Mouse (Mus musculus): ENCODE results near the gene Rcan2. TPM values are rescaled to one million over a fixed set of nuclear protein-coding genes. Genes with fewer than 3 reads are reported as not detected.
"Not testable (repeated sequence)": the region's sequence is repeated elsewhere in the genome, so short reads cannot be mapped to it uniquely, and the experiment has no call there.

Rcan2 gene
- polyA plus RNA-seq, 1 experiment from 2014 or later = 44.1 TPM

DNA sequence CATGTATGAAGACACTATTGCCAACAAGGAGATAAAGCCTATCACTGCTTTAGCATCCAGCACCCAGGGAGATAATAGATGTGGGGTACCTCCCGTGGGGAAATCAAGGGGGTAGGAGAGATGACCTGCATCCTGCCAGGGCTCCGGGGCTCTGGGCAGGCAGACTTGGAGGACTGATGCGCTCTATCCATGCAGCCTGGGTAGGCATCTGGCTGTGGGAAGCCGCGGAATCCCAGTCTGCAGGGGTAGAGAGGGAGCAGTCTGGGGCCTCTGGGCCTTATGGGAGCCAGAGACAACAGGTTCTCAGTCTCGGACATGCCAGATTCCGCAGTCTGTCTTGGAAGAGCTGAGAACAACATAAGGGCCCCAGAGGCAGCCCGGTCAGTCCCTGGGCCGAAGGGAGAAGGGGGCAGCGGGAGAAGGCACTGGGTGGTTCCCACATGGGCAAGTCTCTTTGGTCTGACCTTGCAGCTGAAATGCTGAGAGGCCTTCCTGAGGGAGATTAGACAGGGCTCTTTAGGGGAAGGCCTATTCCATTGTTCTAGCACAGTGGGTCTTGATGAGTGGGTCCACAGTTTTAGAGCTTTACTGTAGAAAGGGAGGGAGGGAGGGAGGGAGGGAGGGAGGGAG, 23.7 kb downstream of the Rcan2 start:
- no peak for ATAC-seq (ENCODE audit: insufficient number of reproducible peaks, low FRiP score)

GRCm38 (mm10) chr17:43825411-43825785, 24.2 kb downstream of the Rcan2 start:
- H3K27ac ChIP-seq (ENCODE audit: poor library complexity, severe bottlenecking); H3K27me3 ChIP-seq (replicated peaks); ATAC-seq (ENCODE audit: insufficient number of reproducible peaks, low FRiP score); H3K4me2 ChIP-seq; H3K36me3 ChIP-seq; H3K9me3 ChIP-seq (replicated peaks); H3K9ac ChIP-seq; H3K4me3 ChIP-seq: not testable (repeated sequence)
- WGBS = 56% methylated on average over 1 of the region's 1 CpGs
- H3K4me1 ChIP-seq (replicated peaks) = peaks cover 16% of the 10 kb centered on the region

More for the DNA sequence above, 23.7 kb downstream of the Rcan2 start:
- Histone ChIP-seq H3K4me3 (no peak overlapping the region), H3K9ac (peak overlapping the region; percentile 28; the same call in 1 of the 2 replicates), H3K4me1 (replicated peaks) (peaks cover 16% of the 10 kb centered on the region), H3K9me3 (replicated peaks) (no peaks in the 10 kb centered on the region; the same call in 1 of the 2 replicates), H3K36me3 (no peaks in the 10 kb centered on the region), H3K4me2 (no peak overlapping the region), H3K27me3 (replicated peaks) (no peaks in the 10 kb centered on the region), H3K27ac (ENCODE audit: poor library complexity, severe bottlenecking) (peak overlapping the region; percentile 49)
- 72% methylated on average over 10 of the region's 10 CpGs for WGBS

DNA sequence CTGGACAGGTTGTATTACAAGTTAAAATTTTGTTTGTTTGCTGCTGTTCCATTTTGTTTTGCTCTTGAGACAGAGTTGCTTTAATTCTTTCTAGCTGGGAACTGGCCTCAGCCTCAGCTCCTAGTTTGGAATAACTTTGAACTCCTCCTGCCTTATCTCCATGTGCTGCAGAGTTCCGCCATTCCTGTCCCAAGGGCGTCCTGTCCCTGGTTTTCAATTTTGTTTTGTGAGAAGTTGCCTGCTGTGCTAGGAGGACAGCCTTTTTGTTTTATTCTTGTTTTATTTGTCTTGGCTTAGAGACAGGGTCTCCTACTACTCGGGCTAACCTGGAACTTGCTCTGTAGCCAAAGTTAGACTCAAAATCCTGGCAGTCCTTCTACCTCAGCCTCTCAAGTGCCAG, 26.1 kb downstream of the Rcan2 start:
- WGBS = 50% methylated on average over 3 of the region's 3 CpGs
- Histone ChIP-seq H3K27ac (ENCODE audit: poor library complexity, severe bottlenecking) (no peak overlapping the region), H3K27me3 (replicated peaks) (no peaks in the 10 kb centered on the region), H3K36me3 (no peaks in the 10 kb centered on the region), H3K9ac (no peak overlapping the region), H3K9me3 (replicated peaks) (no peaks in the 10 kb centered on the region), H3K4me1 (replicated peaks) (peaks cover 16% of the 10 kb centered on the region), H3K4me2 (no peak overlapping the region), H3K4me3 (no peak overlapping the region)
- no peak for ATAC-seq (ENCODE audit: insufficient number of reproducible peaks, low FRiP score)

- H3K4me2 ChIP-seq = no peak overlapping the region
- no peak for ATAC-seq (ENCODE audit: insufficient number of reproducible peaks, low FRiP score)
- H3K9me3 ChIP-seq (replicated peaks) = no peaks in the 10 kb centered on the region
- H3K36me3 ChIP-seq = no peaks in the 10 kb centered on the region
- H3K27ac ChIP-seq (ENCODE audit: poor library complexity, severe bottlenecking) = no peak overlapping the region
- H3K9ac ChIP-seq = no peak overlapping the region
- no peaks in the 10 kb centered on the region for H3K4me1 ChIP-seq (replicated peaks)
- no peaks in the 10 kb centered on the region for H3K27me3 ChIP-seq (replicated peaks)
- H3K4me3 ChIP-seq = no peak overlapping the region
- WGBS = 67% methylated on average over 15 of the region's 15 CpGs
These were observed 31.4 kb downstream of the Rcan2 start for GRCm38 (mm10) chr17:43832401-43833124.

DNA sequence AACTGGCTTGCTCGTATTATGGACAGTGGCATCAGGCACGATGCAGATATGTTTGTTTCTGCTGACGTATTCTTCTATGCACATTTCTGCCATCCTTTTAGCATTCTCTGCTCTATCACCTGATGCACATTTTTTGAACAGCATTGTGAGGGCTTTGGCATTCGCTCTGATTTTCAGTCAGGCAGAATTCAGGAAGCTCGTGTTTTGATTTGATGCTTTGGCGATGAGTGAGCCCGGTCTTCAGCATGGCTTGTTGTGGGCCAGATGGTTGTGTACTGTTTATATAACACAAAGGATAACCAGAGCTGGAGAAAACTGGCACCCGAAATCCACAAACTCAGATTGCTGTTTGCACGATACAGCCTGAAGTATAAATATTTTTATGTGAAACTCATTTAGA, 39.1 kb downstream of the Rcan2 start:
- no peak for ATAC-seq (ENCODE audit: insufficient number of reproducible peaks, low FRiP score)
- H3K4me3 ChIP-seq = no peak overlapping the region
- 79% methylated on average over 9 of the region's 9 CpGs for WGBS
- H3K27ac ChIP-seq (ENCODE audit: poor library complexity, severe bottlenecking) = no peak overlapping the region
- no peak overlapping the region for H3K9ac ChIP-seq
- no peak overlapping the region for H3K4me2 ChIP-seq
- H3K9me3 ChIP-seq (replicated peaks) = no peaks in the 10 kb centered on the region
- no peaks in the 10 kb centered on the region for H3K36me3 ChIP-seq
- no peaks in the 10 kb centered on the region for H3K27me3 ChIP-seq (replicated peaks)
- peaks cover 4% of the 10 kb centered on the region; the same call in 1 of the 2 replicates for H3K4me1 ChIP-seq (replicated peaks)

DNA sequence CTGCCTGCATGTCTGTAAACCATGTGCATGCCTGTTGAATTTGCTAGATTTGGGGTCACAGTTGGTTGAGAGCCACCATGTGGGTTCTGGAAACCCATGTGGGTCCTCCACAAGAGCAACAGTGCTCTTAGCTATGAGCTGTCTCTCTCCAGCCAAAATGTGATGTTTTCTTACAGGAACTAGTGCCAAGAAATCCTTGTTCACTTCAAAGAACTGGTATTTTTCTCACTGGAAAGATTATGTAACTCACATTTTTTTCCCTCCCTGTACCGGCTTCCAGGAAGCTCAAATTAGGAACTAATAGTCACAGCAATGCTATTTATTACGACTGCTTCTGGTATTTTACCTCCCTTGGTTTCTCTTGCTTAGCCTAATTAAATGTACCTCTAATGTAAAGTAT, 45.6 kb downstream of the Rcan2 start:
- no peak for ATAC-seq (ENCODE audit: insufficient number of reproducible peaks, low FRiP score)
- 54% methylated on average over 2 of the region's 2 CpGs for WGBS
- H3K4me1 ChIP-seq (replicated peaks) = peaks cover 7% of the 10 kb centered on the region

DNA sequence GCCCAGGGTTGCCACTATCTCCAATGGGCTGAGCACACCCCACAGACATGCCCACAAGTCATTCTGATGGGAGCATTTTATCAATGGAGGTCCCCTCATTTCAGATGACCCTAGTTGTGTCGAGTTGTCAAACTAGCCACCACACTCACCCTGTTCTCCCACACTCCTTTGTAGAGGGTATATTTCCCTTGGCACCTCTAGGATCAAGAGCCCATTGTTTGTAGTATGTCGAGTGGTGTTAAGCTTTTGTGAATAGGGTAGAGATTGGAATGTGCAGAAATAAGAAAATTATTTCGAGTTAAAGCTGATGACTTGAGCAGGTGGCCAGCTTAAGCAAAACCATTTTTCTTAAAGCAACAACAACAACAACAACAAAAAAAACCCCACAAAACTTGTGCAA, 47.8 kb downstream of the Rcan2 start:
- H3K9ac ChIP-seq = no peak overlapping the region
- no peaks in the 10 kb centered on the region for H3K36me3 ChIP-seq
- 52% methylated on average over 3 of the region's 3 CpGs for WGBS
- H3K27me3 ChIP-seq (replicated peaks) = no peaks in the 10 kb centered on the region
- H3K4me2 ChIP-seq = no peak overlapping the region
- peaks cover 5% of the 10 kb centered on the region for H3K4me1 ChIP-seq (replicated peaks)
- ATAC-seq (ENCODE audit: insufficient number of reproducible peaks, low FRiP score) = no peak; the same call in 1 of the 2 replicates
- no peak overlapping the region for H3K4me3 ChIP-seq
- H3K9me3 ChIP-seq (replicated peaks) = no peaks in the 10 kb centered on the region
- peak overlapping the region; percentile 15; the same call in 1 of the 2 replicates for H3K27ac ChIP-seq (ENCODE audit: poor library complexity, severe bottlenecking)

More for the DNA sequence above, 45.6 kb downstream of the Rcan2 start:
- Histone ChIP-seq H3K9me3 (replicated peaks) (no peaks in the 10 kb centered on the region), H3K4me3 (no peak overlapping the region), H3K27me3 (replicated peaks) (no peaks in the 10 kb centered on the region), H3K36me3 (no peaks in the 10 kb centered on the region), H3K27ac (ENCODE audit: poor library complexity, severe bottlenecking) (no peak overlapping the region), H3K9ac (no peak overlapping the region), H3K4me2 (no peak overlapping the region)

DNA sequence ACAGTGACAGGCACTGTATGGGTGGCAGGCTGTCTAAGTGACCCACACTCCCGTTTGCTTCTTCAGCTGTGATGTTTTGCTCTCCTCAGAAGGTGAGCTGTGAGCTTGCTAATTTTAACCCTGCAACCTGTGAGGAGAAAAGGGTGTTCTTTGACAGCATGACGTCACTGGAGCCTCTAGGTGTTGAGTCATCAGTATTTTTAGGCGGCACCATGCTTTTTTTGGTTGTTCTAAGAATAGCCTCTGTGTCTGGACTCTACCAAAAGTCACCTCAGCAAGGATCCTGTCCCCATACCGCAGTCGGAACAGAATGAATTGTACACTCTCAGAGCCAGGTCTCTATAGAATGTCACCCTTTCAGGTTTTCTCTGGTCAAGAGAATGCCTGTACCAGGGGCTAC, 54.0 kb downstream of the Rcan2 start:
- H3K36me3 ChIP-seq = no peaks in the 10 kb centered on the region
- ATAC-seq (ENCODE audit: insufficient number of reproducible peaks, low FRiP score) = peak; percentile 51; the same call in 1 of the 2 replicates
- no peak overlapping the region for H3K4me2 ChIP-seq
- no peaks in the 10 kb centered on the region for H3K27me3 ChIP-seq (replicated peaks)
- H3K9ac ChIP-seq = no peak overlapping the region
- peak overlapping the region; percentile 89 for H3K27ac ChIP-seq (ENCODE audit: poor library complexity, severe bottlenecking)
- H3K4me3 ChIP-seq = no peak overlapping the region
- H3K9me3 ChIP-seq (replicated peaks) = no peaks in the 10 kb centered on the region
- WGBS = 30% methylated on average over 5 of the region's 5 CpGs
- peaks cover 21% of the 10 kb centered on the region for H3K4me1 ChIP-seq (replicated peaks)

GRCm38 (mm10) chr17:43856081-43856480, 54.9 kb downstream of the Rcan2 start:
- WGBS = 49% methylated on average over 4 of the region's 4 CpGs
- H3K36me3 ChIP-seq = no peaks in the 10 kb centered on the region
- no peaks in the 10 kb centered on the region for H3K27me3 ChIP-seq (replicated peaks)
- H3K9me3 ChIP-seq (replicated peaks) = no peaks in the 10 kb centered on the region
- H3K4me3 ChIP-seq = no peak overlapping the region
- no peak overlapping the region for H3K4me2 ChIP-seq
- no peak overlapping the region for H3K9ac ChIP-seq
- no peak for ATAC-seq (ENCODE audit: insufficient number of reproducible peaks, low FRiP score)
- peaks cover 21% of the 10 kb centered on the region for H3K4me1 ChIP-seq (replicated peaks)
- peak overlapping the region; percentile 81 for H3K27ac ChIP-seq (ENCODE audit: poor library complexity, severe bottlenecking)

GRCm38 (mm10) chr17:43868808-43869207, 67.7 kb downstream of the Rcan2 start:
- Histone ChIP-seq H3K36me3 (no peaks in the 10 kb centered on the region), H3K9me3 (replicated peaks) (no peaks in the 10 kb centered on the region; the same call in 1 of the 2 replicates), H3K4me3 (no peak overlapping the region), H3K27ac (ENCODE audit: poor library complexity, severe bottlenecking) (no peak overlapping the region), H3K9ac (no peak overlapping the region), H3K4me2 (no peak overlapping the region), H3K27me3 (replicated peaks) (no peaks in the 10 kb centered on the region), H3K4me1 (replicated peaks) (peaks cover 3% of the 10 kb centered on the region)
- WGBS = 83% methylated on average over 9 of the region's 9 CpGs
- ATAC-seq (ENCODE audit: insufficient number of reproducible peaks, low FRiP score) = no peak

- peaks cover 5% of the 10 kb centered on the region for H3K4me1 ChIP-seq (replicated peaks)
- no peaks in the 10 kb centered on the region for H3K36me3 ChIP-seq
- H3K4me2 ChIP-seq = no peak overlapping the region
- no peak overlapping the region for H3K27ac ChIP-seq (ENCODE audit: poor library complexity, severe bottlenecking)
- H3K27me3 ChIP-seq (replicated peaks) = no peaks in the 10 kb centered on the region
- no peak for ATAC-seq (ENCODE audit: insufficient number of reproducible peaks, low FRiP score)
- no peaks in the 10 kb centered on the region; the same call in 1 of the 2 replicates for H3K9me3 ChIP-seq (replicated peaks)
- H3K9ac ChIP-seq = no peak overlapping the region
- WGBS = 17% methylated on average over 5 of the region's 5 CpGs
- H3K4me3 ChIP-seq = no peak overlapping the region
These were observed 68.5 kb downstream of the Rcan2 start for GRCm38 (mm10) chr17:43869677-43870076.

All from heart, embryonic 12.5 days (tissue).